17 mouse cellular contexts compared by ENCODE assay signal in genomic region chr4:115904375-115904774, GRCm38 (mm10). TPM values are rescaled to one million over a fixed set of nuclear protein-coding genes. Genes with fewer than 3 reads are reported as not detected.
DNase-seq lines count a peak whose midpoint lies in the region; ATAC-seq and TF ChIP-seq lines count a peak whose summit lies in the region.
"Had no signal": no experiment of that assay in that cellular context is flagged by ENCODE, and none has a peak within 500 bp of the region (broad histone marks: within the 10 kb centered on the region; RNA-seq: fewer than 3 reads in every experiment).

No protein-coding gene starts in this region.

- no peak for TF ChIP-seq POLR2A in kidney, adult 2 months (IDR thresholded peaks at IDR 0.05; ENCODE audit: low read depth, low read length)

- H3K4me1 ChIP-seq in embryonic facial prominence, embryonic 12.5 days: peaks cover 4% of the 10 kb centered on the region; the same call in 1 of the 2 replicates
- peaks cover 21% of the 10 kb centered on the region for H3K4me1 ChIP-seq in embryonic facial prominence, embryonic 10.5 days
- H3K4me1 ChIP-seq in kidney, adult 2 months (ENCODE audit: control insufficient read depth, insufficient read depth, low read length): no peaks in the 10 kb centered on the region
- H3K4me1 ChIP-seq in hindbrain, embryonic 13.5 days (replicated peaks): peaks cover 40% of the 10 kb centered on the region
- peaks cover 14% of the 10 kb centered on the region; the same call in 1 of the 2 replicates for H3K4me1 ChIP-seq in neural tube, embryonic 14.5 days (ENCODE audit: control insufficient read depth, insufficient read depth, low read length)
- H3K4me1 ChIP-seq: heart, embryonic 15.5 days had no signal

- H3K4me2 ChIP-seq in embryonic facial prominence, embryonic 12.5 days (replicated peaks): no peak overlapping the region
- no peak overlapping the region for H3K4me2 ChIP-seq in hindbrain, embryonic 13.5 days
- H3K4me2 ChIP-seq in neural tube, embryonic 14.5 days (ENCODE audit: low read depth, low read length): no peak overlapping the region
- H3K4me2 ChIP-seq: heart, embryonic 15.5 days had no signal

- no peak overlapping the region for H3K4me3 ChIP-seq in embryonic facial prominence, embryonic 12.5 days
- H3K4me3 ChIP-seq in embryonic facial prominence, embryonic 10.5 days: no peak overlapping the region
- H3K4me3 ChIP-seq in kidney, adult 2 months (ENCODE audit: insufficient read depth, low read depth, low read length): no peak overlapping the region
- no peak overlapping the region for H3K4me3 ChIP-seq in hindbrain, embryonic 13.5 days
- H3K4me3 ChIP-seq in neural tube, embryonic 14.5 days (ENCODE audit: low read depth, low read length): no peak overlapping the region
- H3K4me3 ChIP-seq: heart, embryonic 15.5 days had no signal

- no peaks in the 10 kb centered on the region for H3K9me3 ChIP-seq in embryonic facial prominence, embryonic 12.5 days
- no peaks in the 10 kb centered on the region for H3K9me3 ChIP-seq in embryonic facial prominence, embryonic 10.5 days
- no peaks in the 10 kb centered on the region for H3K9me3 ChIP-seq in hindbrain, embryonic 13.5 days
- no peaks in the 10 kb centered on the region for H3K9me3 ChIP-seq in neural tube, embryonic 14.5 days (ENCODE audit: control insufficient read depth, low read length)
- H3K9me3 ChIP-seq: heart, embryonic 15.5 days had no signal

- peaks cover 93% of the 10 kb centered on the region for H3K27me3 ChIP-seq in embryonic facial prominence, embryonic 12.5 days
- peaks cover 100% of the 10 kb centered on the region for H3K27me3 ChIP-seq in embryonic facial prominence, embryonic 10.5 days (replicated peaks; ENCODE audit: low read depth, poor library complexity, severe bottlenecking)
- H3K27me3 ChIP-seq in kidney, adult 2 months (replicated peaks; ENCODE audit: control insufficient read depth, insufficient read depth, low read length): no peaks in the 10 kb centered on the region
- peaks cover 95% of the 10 kb centered on the region for H3K27me3 ChIP-seq in hindbrain, embryonic 13.5 days
- peaks cover 52% of the 10 kb centered on the region for H3K27me3 ChIP-seq in neural tube, embryonic 14.5 days (ENCODE audit: control insufficient read depth, insufficient read depth, low read length)

- 5% methylated on average over 12 of the region's 12 CpGs for WGBS in embryonic facial prominence, embryonic 12.5 days
- WGBS in embryonic facial prominence, embryonic 10.5 days: 2% methylated on average over 12 of the region's 12 CpGs
- 28% methylated on average over 12 of the region's 12 CpGs for WGBS in kidney, adult 2 months
- 3% methylated on average over 12 of the region's 12 CpGs for WGBS in hindbrain, embryonic 13.5 days
- WGBS in neural tube, embryonic 14.5 days: 2% methylated on average over 12 of the region's 12 CpGs

- no peak overlapping the region for H3K27ac ChIP-seq in embryonic facial prominence, embryonic 12.5 days
- H3K27ac ChIP-seq in embryonic facial prominence, embryonic 10.5 days (replicated peaks): no peak overlapping the region
- no peak overlapping the region for H3K27ac ChIP-seq in kidney, adult 2 months (ENCODE audit: insufficient read depth, low read depth, low read length)
- H3K27ac ChIP-seq in hindbrain, embryonic 13.5 days: no peak overlapping the region
- no peak overlapping the region for H3K27ac ChIP-seq in neural tube, embryonic 14.5 days (ENCODE audit: low read depth, low read length)
- H3K27ac ChIP-seq: heart, embryonic 15.5 days had no signal

- DNase-seq in embryonic facial prominence, embryonic 10.5 days (ENCODE audit: low spot score): no peak
- DNase-seq in kidney, postnatal 36 days: peak; percentile 11 to 18
- no peak for DNase-seq in kidney, adult 2 months
- no peak for DNase-seq in T-cell, adult 2 months (ENCODE audit: low spot score)
- DNase-seq: adrenal gland, postnatal 25 days; cerebellum, postnatal 36 days; layer of hippocampus, adult 9-11 months; liver, postnatal 0 days had no signal

- no peak for TF ChIP-seq CTCF in kidney, adult 2 months (conservative IDR thresholded peaks at IDR 0.05; ENCODE audit: insufficient read depth, insufficient read length, low read depth, low read length)

- no peaks in the 10 kb centered on the region for H3K36me3 ChIP-seq in embryonic facial prominence, embryonic 12.5 days
- H3K36me3 ChIP-seq in embryonic facial prominence, embryonic 10.5 days (replicated peaks): no peaks in the 10 kb centered on the region
- no peaks in the 10 kb centered on the region for H3K36me3 ChIP-seq in kidney, adult 2 months (ENCODE audit: control insufficient read depth, insufficient read depth, low read length)
- H3K36me3 ChIP-seq in hindbrain, embryonic 13.5 days: no peaks in the 10 kb centered on the region
- H3K36me3 ChIP-seq in neural tube, embryonic 14.5 days (ENCODE audit: control insufficient read depth, insufficient read depth, low read length): no peaks in the 10 kb centered on the region
- H3K36me3 ChIP-seq: heart, embryonic 15.5 days had no signal

- ATAC-seq in embryonic facial prominence, embryonic 12.5 days (ENCODE audit: insufficient number of reproducible peaks, insufficient read depth, low FRiP score, low TSS enrichment): 0 out of 2 replicates have a peak, but pooled peaks have one; percentile 36
- ATAC-seq in hindbrain, embryonic 13.5 days (ENCODE audit: low FRiP score): peak; percentile 65
- ATAC-seq in neural tube, embryonic 14.5 days (ENCODE audit: low read depth): peak; percentile 83; the same call in 1 of the 2 replicates
- no peak for ATAC-seq in megakaryocyte, adult 5-6 weeks (ENCODE audit: poor library complexity, severe bottlenecking)
- ATAC-seq: inflammation-experienced regulatory T-cells, adult 6 months; liver, postnatal 0 days had no signal

- H3K9ac ChIP-seq in embryonic facial prominence, embryonic 12.5 days: 0 out of 2 replicates have a peak overlapping the region, but pooled peaks have one; percentile 10
- H3K9ac ChIP-seq in hindbrain, embryonic 13.5 days: no peak overlapping the region
- no peak overlapping the region for H3K9ac ChIP-seq in neural tube, embryonic 14.5 days (replicated peaks; ENCODE audit: low read depth, low read length)
- H3K9ac ChIP-seq: heart, embryonic 15.5 days; liver, postnatal 0 days had no signal

RNA-seq across cellular contexts. Expression of gene 6430628N08Rik, which starts 13.9 kb away (rescaled TPM):
- not detected in 2 replicates for polyA plus RNA-seq in embryonic facial prominence, embryonic 12.5 days (2016; fragmentation: Nextera tagmentation; extraction: Ambion mirVana)
- polyA plus RNA-seq in embryonic facial prominence, embryonic 10.5 days (2016; fragmentation: Nextera tagmentation; extraction: Ambion mirVana): 0.09 TPM in 1 of 2 replicates, not detected in the other
- not detected in 2 replicates for polyA plus RNA-seq in kidney, adult 2 months (2012; rRNA removed)
- 0.12 and 0.30 TPM in 2 replicates for polyA plus RNA-seq in hindbrain, embryonic 13.5 days (2015; fragmentation: Nextera tagmentation; extraction: Ambion mirVana)
- polyA plus RNA-seq in neural tube, embryonic 14.5 days (2014; fragmentation: Nextera tagmentation; extraction: Ambion mirVana): 2.0 TPM in 1 of 2 replicates, not detected in the other
- not detected in 2 replicates for total RNA-seq in megakaryocyte, adult 5-6 weeks (2015)
- not detected in 2 replicates for total RNA-seq in megakaryocyte, adult 5-6 weeks (2017)
- total RNA-seq: adrenal gland, postnatal 25 days; gastrocnemius, postnatal 4 days had no signal
- polyA plus RNA-seq: heart, embryonic 15.5 days; inflammation-experienced regulatory T-cells, adult 6 months; liver, postnatal 0 days; thymus, postnatal 0 days had no signal

RNA-seq across cellular contexts. Expression of gene Kncn, which starts 20.2 kb away (rescaled TPM):
- polyA plus RNA-seq in embryonic facial prominence, embryonic 12.5 days (2016; fragmentation: Nextera tagmentation; extraction: Ambion mirVana): not detected in 2 replicates
- polyA plus RNA-seq in embryonic facial prominence, embryonic 10.5 days (2016; fragmentation: Nextera tagmentation; extraction: Ambion mirVana): not detected in 2 replicates
- 0.07 TPM in 1 of 2 replicates, not detected in the other for polyA plus RNA-seq in kidney, adult 2 months (2012; rRNA removed)
- polyA plus RNA-seq in hindbrain, embryonic 13.5 days (2015; fragmentation: Nextera tagmentation; extraction: Ambion mirVana): not detected in 2 replicates
- 0.09 and 0.27 TPM in 2 replicates for polyA plus RNA-seq in neural tube, embryonic 14.5 days (2014; fragmentation: Nextera tagmentation; extraction: Ambion mirVana)
- not detected in 2 replicates for total RNA-seq in megakaryocyte, adult 5-6 weeks (2015)
- total RNA-seq in megakaryocyte, adult 5-6 weeks (2017): not detected in 2 replicates
- total RNA-seq: adrenal gland, postnatal 25 days; gastrocnemius, postnatal 4 days had no signal
- polyA plus RNA-seq: heart, embryonic 15.5 days; inflammation-experienced regulatory T-cells, adult 6 months; liver, postnatal 0 days; thymus, postnatal 0 days had no signal

RNA-seq across cellular contexts. Expression of gene Dmbx1, which starts 35.4 kb away (rescaled TPM):
- 1.3 and 1.4 TPM in 2 replicates for polyA plus RNA-seq in embryonic facial prominence, embryonic 12.5 days (2016; fragmentation: Nextera tagmentation; extraction: Ambion mirVana)
- 1.7 and 2.5 TPM in 2 replicates for polyA plus RNA-seq in embryonic facial prominence, embryonic 10.5 days (2016; fragmentation: Nextera tagmentation; extraction: Ambion mirVana)
- polyA plus RNA-seq in kidney, adult 2 months (2012; rRNA removed): not detected in 2 replicates
- polyA plus RNA-seq in hindbrain, embryonic 13.5 days (2015; fragmentation: Nextera tagmentation; extraction: Ambion mirVana): 12.7 and 14.3 TPM in 2 replicates
- 0.62 and 0.85 TPM in 2 replicates for polyA plus RNA-seq in neural tube, embryonic 14.5 days (2014; fragmentation: Nextera tagmentation; extraction: Ambion mirVana)
- total RNA-seq in megakaryocyte, adult 5-6 weeks (2015): not detected in 2 replicates
- total RNA-seq in megakaryocyte, adult 5-6 weeks (2017): not detected in 2 replicates
- total RNA-seq: adrenal gland, postnatal 25 days; gastrocnemius, postnatal 4 days; left cerebral cortex, postnatal 36 days had no signal
- polyA plus RNA-seq: inflammation-experienced regulatory T-cells, adult 6 months; liver, postnatal 0 days had no signal

Comparison
In these comparisons a context has a peak if more than half of its experiments do, and no peak if none do; other contexts are left out.
1. DNase-seq: peak in kidney, postnatal 36 days (2 of 2); none in embryonic facial prominence, embryonic 10.5 days (single experiment), kidney, adult 2 months (single experiment) and T-cell, adult 2 months (single experiment).